In genomic region chr6:72663000-72663399, GRCm38 (mm10) we compare ENCODE assay signal across 10 mouse cellular contexts. TPM values are rescaled to one million over a fixed set of nuclear protein-coding genes. Genes with fewer than 3 reads are reported as not detected.
DNase-seq lines count a peak whose midpoint lies in the region; ATAC-seq and TF ChIP-seq lines count a peak whose summit lies in the region.
"Had no signal": no experiment of that assay in that cellular context is flagged by ENCODE, and none has a peak within 500 bp of the region (broad histone marks: within the 10 kb centered on the region; RNA-seq: fewer than 3 reads in every experiment).

No protein-coding gene starts in this region.

- WGBS in lung, postnatal 0 days: 6% methylated on average over 1 of the region's 1 CpGs
- 7% methylated on average over 1 of the region's 1 CpGs for WGBS in heart, embryonic 11.5 days (ENCODE audit: insufficient replicate concordance)
- 19% methylated on average over 1 of the region's 1 CpGs for WGBS in stomach, postnatal 0 days
- WGBS in midbrain, embryonic 13.5 days: 18% methylated on average over 1 of the region's 1 CpGs

- H3K27ac ChIP-seq in lung, postnatal 0 days (ENCODE audit: low read length): no peak overlapping the region
- H3K27ac ChIP-seq in heart, embryonic 11.5 days (ENCODE audit: low read depth, low read length): peak overlapping the region; percentile 58
- 0 out of 2 replicates have a peak overlapping the region, but pooled peaks have one; percentile 25 for H3K27ac ChIP-seq in stomach, postnatal 0 days (replicated peaks)
- no peak overlapping the region for H3K27ac ChIP-seq in midbrain, embryonic 13.5 days
- H3K27ac ChIP-seq: hindbrain, embryonic 15.5 days had no signal

- H3K4me3 ChIP-seq in lung, postnatal 0 days (ENCODE audit: low read depth, low read length): no peak overlapping the region
- no peak overlapping the region for H3K4me3 ChIP-seq in heart, embryonic 11.5 days (ENCODE audit: low read depth, low read length)
- H3K4me3 ChIP-seq in stomach, postnatal 0 days (ENCODE audit: low read depth, low read length): no peak overlapping the region
- H3K4me3 ChIP-seq in midbrain, embryonic 13.5 days (replicated peaks): no peak overlapping the region
- H3K4me3 ChIP-seq: erythroblast, embryonic 14.5 days; hindbrain, embryonic 15.5 days had no signal

- no peak for ATAC-seq in lung, postnatal 0 days
- peak; percentile 66 for ATAC-seq in heart, embryonic 11.5 days (replicated peaks; ENCODE audit: insufficient number of reproducible peaks, low FRiP score, low TSS enrichment)
- ATAC-seq in stomach, postnatal 0 days (ENCODE audit: low FRiP score, low TSS enrichment): 0 out of 2 replicates have a peak, but pooled peaks have one; percentile 45
- ATAC-seq in monocyte, adult 5-6 weeks (replicated peaks; ENCODE audit: insufficient number of reproducible peaks, low FRiP score, low TSS enrichment, poor library complexity, severe bottlenecking): no peak
- ATAC-seq in midbrain, embryonic 13.5 days: no peak

- no peaks in the 10 kb centered on the region for H3K27me3 ChIP-seq in lung, postnatal 0 days (replicated peaks; ENCODE audit: insufficient read depth, low read length)
- H3K27me3 ChIP-seq in heart, embryonic 11.5 days (ENCODE audit: control insufficient read depth, insufficient read depth, low read length): no peaks in the 10 kb centered on the region
- H3K27me3 ChIP-seq in stomach, postnatal 0 days (ENCODE audit: control insufficient read depth, insufficient read depth, low read length): no peaks in the 10 kb centered on the region
- H3K27me3 ChIP-seq in midbrain, embryonic 13.5 days: no peaks in the 10 kb centered on the region
- H3K27me3 ChIP-seq: hindbrain, embryonic 15.5 days had no signal

- TF ChIP-seq CTCF in lung, postnatal 0 days (IDR thresholded peaks at IDR 0.05): peak; percentile 42
- peak; percentile 58 for TF ChIP-seq CTCF in stomach, postnatal 0 days (IDR thresholded peaks at IDR 0.05; ENCODE audit: low read depth)

- H3K36me3 ChIP-seq in lung, postnatal 0 days (ENCODE audit: insufficient read depth, low read length): no peaks in the 10 kb centered on the region
- H3K36me3 ChIP-seq in heart, embryonic 11.5 days (ENCODE audit: control insufficient read depth, insufficient read depth, low read length): no peaks in the 10 kb centered on the region
- no peaks in the 10 kb centered on the region for H3K36me3 ChIP-seq in stomach, postnatal 0 days (ENCODE audit: control insufficient read depth, insufficient read depth, low read length)
- H3K36me3 ChIP-seq in midbrain, embryonic 13.5 days: no peaks in the 10 kb centered on the region
- H3K36me3 ChIP-seq: hindbrain, embryonic 15.5 days had no signal

- no peak for DNase-seq in lung, postnatal 0 days (ENCODE audit: low spot score)
- DNase-seq in lung, postnatal 25 days (ENCODE audit: low spot score): no peak
- peak; percentile 53 to 54 for DNase-seq in kidney, postnatal 36 days
- no peak for DNase-seq in stomach, postnatal 0 days (ENCODE audit: low spot score)
- no peak for DNase-seq in left cerebral cortex, adult 9 months (ENCODE audit: low spot score in 2 of 2)

- H3K9ac ChIP-seq in lung, postnatal 0 days (replicated peaks; ENCODE audit: low read depth): no peak overlapping the region
- H3K9ac ChIP-seq in heart, embryonic 11.5 days (ENCODE audit: low read depth, low read length): no peak overlapping the region
- no peak overlapping the region for H3K9ac ChIP-seq in stomach, postnatal 0 days (ENCODE audit: low read length)
- no peak overlapping the region for H3K9ac ChIP-seq in midbrain, embryonic 13.5 days (replicated peaks)
- H3K9ac ChIP-seq: hindbrain, embryonic 15.5 days had no signal

- no peak overlapping the region for H3K4me2 ChIP-seq in lung, postnatal 0 days (replicated peaks; ENCODE audit: low read depth, low read length)
- no peak overlapping the region for H3K4me2 ChIP-seq in heart, embryonic 11.5 days
- H3K4me2 ChIP-seq in stomach, postnatal 0 days (replicated peaks; ENCODE audit: low read depth): no peak overlapping the region
- no peak overlapping the region for H3K4me2 ChIP-seq in midbrain, embryonic 13.5 days (replicated peaks)
- H3K4me2 ChIP-seq: hindbrain, embryonic 15.5 days had no signal

- no peak for TF ChIP-seq EP300 in lung, postnatal 0 days (IDR thresholded peaks at IDR 0.05)
- no peak for TF ChIP-seq EP300 in stomach, postnatal 0 days (optimal IDR thresholded peaks at IDR 0.05)

- H3K4me1 ChIP-seq in lung, postnatal 0 days (ENCODE audit: insufficient read depth, low read depth, low read length): peaks cover 21% of the 10 kb centered on the region
- peaks cover 41% of the 10 kb centered on the region for H3K4me1 ChIP-seq in heart, embryonic 11.5 days (ENCODE audit: control insufficient read depth, insufficient read depth, low read length)
- H3K4me1 ChIP-seq in stomach, postnatal 0 days (replicated peaks; ENCODE audit: control insufficient read depth, insufficient read depth): peaks cover 14% of the 10 kb centered on the region
- H3K4me1 ChIP-seq in midbrain, embryonic 13.5 days (replicated peaks): no peaks in the 10 kb centered on the region
- H3K4me1 ChIP-seq: hindbrain, embryonic 15.5 days had no signal

- no peaks in the 10 kb centered on the region for H3K9me3 ChIP-seq in lung, postnatal 0 days (ENCODE audit: low read length)
- no peaks in the 10 kb centered on the region for H3K9me3 ChIP-seq in heart, embryonic 11.5 days (replicated peaks; ENCODE audit: control insufficient read depth, low read length)
- H3K9me3 ChIP-seq in stomach, postnatal 0 days (ENCODE audit: control insufficient read depth, low read length): no peaks in the 10 kb centered on the region
- no peaks in the 10 kb centered on the region for H3K9me3 ChIP-seq in midbrain, embryonic 13.5 days
- H3K9me3 ChIP-seq: hindbrain, embryonic 15.5 days had no signal

RNA-seq across cellular contexts. Expression of gene Tgoln1, which starts 46.2 kb away (rescaled TPM):
- polyA plus RNA-seq in lung, postnatal 0 days (2015; fragmentation: Nextera tagmentation; extraction: Ambion mirVana): 120 and 155 TPM in 2 replicates
- polyA plus RNA-seq in heart, embryonic 11.5 days (2014; fragmentation: Nextera tagmentation; extraction: Ambion mirVana): 25.3 and 31.0 TPM in 2 replicates
- polyA plus RNA-seq in stomach, postnatal 0 days (2015; fragmentation: Nextera tagmentation; extraction: Ambion mirVana): 37.2 and 37.7 TPM in 2 replicates
- total RNA-seq in monocyte, adult 5-6 weeks (2017): 123 to 195 TPM (median 136 TPM) in 3 replicates
- 39.6 and 41.2 TPM in 2 replicates for polyA plus RNA-seq in midbrain, embryonic 13.5 days (2015; fragmentation: Nextera tagmentation; extraction: Ambion mirVana)

Comparison
In these comparisons a context has a peak if more than half of its experiments do, and no peak if none do; other contexts are left out.
1. ATAC-seq: peak in heart, embryonic 11.5 days (single experiment) and stomach, postnatal 0 days (single experiment); none in lung, postnatal 0 days (single experiment), monocyte, adult 5-6 weeks (single experiment) and midbrain, embryonic 13.5 days (single experiment).
2. DNase-seq: peak in kidney, postnatal 36 days (2 of 2); none in lung, postnatal 0 days (single experiment), lung, postnatal 25 days (single experiment), stomach, postnatal 0 days (single experiment) and left cerebral cortex, adult 9 months (0 of 2).
3. H3K27ac ChIP-seq: peak in heart, embryonic 11.5 days (single experiment) and stomach, postnatal 0 days (single experiment); none in lung, postnatal 0 days (single experiment) and midbrain, embryonic 13.5 days (single experiment).